Mouse (Mus musculus) embryo, embryonic 10 days (tissue): ENCODE measurements around the gene Parm1.

ENCODE experiments used
- DNase-seq: peaks from one replicate; pipeline ENCODE4 v3.0.0-alpha.2; 2015; ENCODE audit warnings: low spot score

The Parm1 gene

DNA sequence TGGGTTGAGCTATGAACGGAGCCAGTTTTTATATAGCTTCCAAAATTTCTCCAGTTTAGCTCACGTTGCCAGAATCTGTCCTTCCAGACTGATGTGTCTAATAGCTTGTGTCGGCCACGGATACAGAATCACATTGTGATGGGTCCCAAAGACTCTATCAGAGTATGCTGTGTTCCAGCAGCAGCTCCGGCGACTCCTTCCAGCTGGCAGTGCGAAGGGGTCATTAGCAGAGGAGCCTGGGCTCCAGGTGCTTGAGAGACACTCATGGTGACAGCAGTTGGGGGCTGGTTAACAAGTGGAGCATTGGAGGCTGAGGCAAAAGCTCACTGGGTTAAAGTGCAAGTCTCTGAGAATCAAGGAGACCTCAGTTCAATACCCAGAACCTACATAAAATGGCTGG lies 61.5 kb downstream of the Parm1 start:
- DNase-seq: no peak

DNA sequence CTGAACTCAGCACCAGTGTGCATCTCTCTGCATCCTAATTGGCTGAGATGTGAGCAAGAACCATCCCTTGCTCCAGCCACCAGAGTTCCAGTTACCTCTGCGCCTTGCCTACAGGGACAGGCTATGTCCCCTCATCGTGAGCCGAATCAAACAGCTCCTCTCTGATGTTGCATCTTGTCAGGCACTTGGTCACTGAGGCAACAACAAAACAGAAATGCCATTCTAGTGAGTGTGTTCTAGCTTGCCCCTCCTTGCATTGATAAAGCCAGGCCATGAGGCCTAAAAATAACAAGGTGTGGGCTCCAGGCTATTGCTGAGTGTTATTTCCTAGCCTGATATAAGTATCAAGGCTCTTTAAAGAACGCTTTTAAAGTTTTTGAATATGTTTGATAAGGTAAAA lies 64.4 kb downstream of the Parm1 start:
- no peak for DNase-seq

DNA sequence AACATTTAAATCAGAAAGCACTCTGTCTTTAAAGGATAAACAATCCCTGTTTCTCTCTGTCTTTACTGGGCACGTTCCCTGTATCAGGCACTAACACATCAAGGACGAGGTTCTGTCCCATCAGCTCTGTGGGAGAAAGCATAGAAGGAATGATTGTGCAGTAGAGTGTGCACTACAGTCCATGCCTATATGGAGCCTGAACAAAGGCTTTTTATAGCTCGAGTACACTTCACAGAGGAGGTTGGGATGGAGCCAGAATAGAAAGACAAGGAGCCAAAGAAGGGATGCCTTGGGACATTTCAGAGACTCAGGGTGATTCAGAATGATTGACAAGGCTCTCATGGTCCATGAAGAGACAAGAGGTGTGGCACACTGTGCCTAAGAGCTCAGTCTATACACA lies 68.8 kb downstream of the Parm1 start:
- no peak for DNase-seq

DNA sequence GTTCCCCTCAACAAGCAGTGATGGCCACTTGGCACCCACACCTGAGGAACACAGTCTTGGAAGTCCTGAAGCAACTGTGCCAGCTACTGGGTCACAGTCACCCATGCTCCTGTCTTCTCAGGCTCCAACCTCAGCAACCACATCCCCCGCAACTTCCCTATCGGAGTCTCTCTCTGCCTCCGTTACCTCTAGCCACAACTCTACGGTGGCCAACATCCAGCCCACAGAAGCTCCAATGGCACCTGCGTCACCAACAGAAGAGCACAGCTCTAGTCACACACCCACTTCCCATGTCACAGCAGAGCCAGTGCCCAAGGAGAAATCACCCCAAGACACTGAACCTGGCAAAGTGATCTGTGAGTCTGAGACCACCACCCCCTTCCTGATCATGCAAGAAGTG lies 76.7 kb downstream of the Parm1 start:
- DNase-seq: no peak

DNA sequence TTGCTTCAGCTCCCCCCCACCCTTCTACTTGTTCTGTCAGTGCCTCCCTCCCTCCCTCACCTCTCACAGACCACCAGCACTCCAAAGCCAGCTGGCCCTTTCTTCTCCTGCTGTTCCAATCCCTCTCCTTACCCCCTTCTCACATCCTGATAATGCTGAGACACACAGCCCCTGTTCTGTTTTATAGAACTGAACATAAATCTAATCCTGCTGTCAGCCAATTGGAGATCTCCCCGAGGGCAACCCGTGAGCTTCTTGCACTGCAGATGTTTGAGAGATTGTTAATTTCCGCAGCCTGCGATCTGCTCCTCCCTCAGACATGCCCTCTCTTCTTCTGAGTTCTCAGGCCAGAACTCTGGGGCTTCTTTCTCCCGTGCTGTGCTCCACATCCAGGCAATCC lies 79.8 kb downstream of the Parm1 start:
- peak; percentile 12 for DNase-seq

DNA sequence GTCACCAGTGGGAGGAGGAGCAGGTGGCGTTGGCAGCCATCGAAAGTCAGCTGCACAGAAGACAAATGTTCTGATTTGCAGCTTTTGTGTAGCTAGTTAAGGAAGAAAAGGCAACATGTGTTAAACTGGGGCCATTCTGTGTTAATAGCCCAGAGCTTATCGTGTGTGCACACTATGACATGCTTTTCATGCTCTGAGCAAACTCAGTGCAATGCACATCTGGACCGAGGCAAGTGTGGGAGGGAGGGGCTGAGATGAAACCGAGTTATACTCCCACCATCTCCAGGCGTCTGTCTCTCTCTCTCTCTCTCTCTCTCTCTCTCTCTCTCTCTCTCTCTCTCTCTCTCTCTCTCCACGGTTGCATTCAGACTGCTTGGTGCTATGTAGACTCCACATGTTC lies 82.4 kb downstream of the Parm1 start:
- DNase-seq: no peak

DNA sequence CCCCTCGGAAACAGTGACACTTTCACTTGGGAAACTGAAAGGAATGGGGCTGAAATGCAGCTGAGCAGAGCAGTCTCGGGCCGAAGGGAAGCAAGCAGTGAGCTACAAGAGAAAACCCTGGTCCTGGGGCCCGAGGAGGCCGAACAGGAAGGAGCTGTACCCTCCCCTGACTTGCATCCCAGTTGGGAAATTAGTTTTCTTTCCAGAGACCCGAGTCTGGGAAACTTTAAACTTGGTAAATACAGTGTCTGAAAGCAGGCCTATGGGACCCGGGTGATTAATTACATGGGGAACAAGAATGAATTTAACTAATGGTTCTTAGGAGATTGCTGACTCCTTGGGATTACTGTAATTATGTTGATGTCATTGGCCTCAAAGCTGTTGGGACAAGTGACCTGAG lies 85.9 kb downstream of the Parm1 start:
- no peak for DNase-seq

DNA sequence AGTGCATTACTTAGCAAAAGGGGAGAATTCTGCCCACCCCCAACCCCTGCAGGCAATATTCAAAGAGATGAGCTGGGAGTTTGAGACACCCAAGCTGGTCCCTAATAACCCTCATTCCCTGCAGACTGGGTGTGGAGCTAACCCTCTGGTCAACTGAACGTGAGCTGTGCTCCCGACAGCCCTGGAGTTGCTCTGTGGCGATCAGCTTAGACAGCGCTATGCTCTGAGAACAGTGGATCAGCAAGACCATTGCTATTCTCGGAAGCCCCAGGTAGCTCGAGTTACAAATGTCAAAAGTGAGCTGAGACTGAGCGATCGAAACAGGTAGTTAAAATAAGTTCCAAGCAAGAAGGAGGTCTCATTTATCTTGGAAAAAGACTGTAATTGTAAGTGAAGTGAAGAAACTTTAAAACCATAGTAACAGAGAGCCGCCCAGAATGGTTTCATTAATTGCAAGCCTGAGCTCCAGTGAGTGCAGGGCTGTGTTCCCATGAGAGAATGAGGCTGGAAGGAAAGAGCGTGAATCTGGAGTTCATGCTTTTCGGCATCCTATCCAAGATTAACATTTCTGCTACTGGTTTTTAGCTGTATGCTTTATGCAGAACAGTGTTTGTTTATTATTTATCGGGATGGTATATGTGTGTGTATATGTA lies 86.5 kb downstream of the Parm1 start:
- DNase-seq: peak; percentile 10

DNA sequence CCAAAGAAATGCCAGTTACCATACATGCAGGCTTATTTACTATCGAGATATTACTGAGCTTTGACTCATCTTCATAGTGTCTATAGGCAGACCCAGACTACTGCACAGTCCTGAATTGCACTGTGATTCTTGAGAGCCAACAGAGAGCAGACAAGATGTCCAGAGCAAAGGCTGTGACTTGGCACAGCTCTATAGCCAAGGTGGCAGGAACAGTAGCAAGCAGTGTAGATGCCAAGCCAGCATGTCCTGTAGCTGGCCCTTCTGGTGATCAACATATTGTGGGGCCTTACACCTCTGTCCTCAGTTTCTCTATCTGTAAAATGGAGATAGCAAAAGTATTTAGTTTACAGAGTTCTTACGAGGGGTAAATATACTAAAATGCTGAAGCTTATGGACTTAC lies 89.8 kb downstream of the Parm1 start:
- no peak for DNase-seq

DNA sequence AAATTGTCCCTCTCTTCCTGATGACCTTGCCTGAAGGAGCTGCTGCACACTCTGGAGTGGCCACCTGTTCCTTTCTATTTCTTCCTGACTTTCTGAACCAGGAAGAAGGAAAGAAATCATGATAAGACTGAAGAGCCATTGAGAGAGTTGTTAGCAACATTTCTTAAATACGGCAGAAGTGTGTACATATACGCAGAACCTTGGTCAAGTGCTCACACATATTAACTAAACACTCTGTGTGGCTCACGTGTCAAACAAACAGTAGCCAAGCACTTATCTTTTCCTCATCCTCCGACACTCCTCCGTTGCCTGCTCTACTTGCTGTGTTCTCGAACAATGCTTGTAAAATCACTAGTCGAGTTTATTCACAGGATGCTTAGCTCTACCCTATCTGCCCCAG lies 90.4 kb downstream of the Parm1 start:
- DNase-seq: no peak

DNA sequence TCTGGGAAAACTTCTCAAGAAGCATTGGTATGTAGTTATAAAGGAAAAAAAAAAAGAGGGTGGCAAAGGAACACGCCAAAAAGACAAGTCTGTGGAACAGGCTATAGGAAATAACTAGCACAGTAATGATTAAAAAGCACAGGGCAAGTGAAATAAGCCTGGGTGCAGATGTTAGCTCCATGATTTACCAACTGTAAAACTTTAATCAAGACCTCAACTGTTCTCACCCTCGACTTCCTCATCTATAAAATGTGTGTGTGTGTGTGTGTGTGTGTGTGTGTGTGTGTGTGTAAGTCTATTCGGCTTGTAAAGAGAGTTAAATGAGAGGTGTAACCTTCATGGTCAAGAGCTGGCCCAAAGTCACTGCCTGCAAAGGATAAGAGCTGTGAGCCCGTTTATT lies 91.6 kb downstream of the Parm1 start:
- DNase-seq: no peak

DNA sequence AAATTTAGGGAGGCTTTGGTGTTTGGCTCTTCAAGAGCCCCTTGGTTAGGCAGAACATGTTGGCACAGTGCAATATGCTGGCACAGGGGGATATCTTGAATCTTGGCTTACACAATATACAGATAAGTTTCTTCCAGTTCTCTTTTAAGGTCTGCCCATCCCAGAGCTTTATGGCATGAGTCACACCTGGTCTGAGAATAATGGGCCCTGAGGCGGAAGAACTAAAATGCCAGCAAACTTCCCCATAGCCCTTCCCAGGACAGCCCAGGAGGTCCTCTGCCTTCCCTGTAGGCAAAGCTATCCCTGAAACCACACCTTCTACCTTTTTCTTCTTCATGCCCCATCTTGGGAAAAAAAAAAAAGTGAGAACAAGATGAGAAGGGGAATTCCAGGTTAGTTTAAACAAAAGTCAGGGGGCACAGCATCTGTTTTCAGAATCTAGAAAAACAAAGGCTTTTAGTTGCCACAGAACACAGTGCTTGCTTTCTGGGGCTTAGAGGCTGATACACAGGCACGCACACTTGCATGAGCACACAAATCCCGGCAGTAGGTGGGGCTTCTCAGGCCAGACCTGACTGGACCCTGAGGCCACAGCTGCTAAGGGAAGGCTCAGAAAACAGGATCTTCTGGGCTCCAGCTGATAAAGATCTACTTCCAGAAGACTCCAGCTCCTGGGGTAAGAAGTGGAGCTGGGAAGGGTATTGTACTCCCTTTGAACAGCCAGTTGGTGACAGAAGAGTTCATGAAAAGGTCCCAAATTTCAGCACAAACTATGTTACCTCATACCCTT lies 92.3 kb downstream of the Parm1 start:
- no peak for DNase-seq

DNA sequence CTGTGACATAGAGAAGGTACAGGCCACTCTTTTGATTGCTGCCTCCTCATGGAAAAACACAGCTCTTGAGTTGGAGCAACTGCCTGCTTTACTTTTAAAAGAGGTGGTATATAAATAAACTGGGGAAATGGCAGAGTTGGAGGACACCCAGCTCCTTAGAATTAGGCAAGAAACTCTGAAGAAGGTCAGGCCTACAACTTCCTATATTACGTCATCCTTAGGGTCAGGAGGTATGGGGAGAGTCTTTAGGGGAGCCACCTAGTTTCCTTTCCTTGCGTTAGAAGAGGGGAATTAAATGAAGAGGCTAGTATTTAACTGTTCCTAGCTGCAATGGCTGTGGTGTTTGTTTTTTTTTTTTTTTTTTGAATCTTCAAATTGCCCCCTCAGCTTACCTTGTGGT lies 93.1 kb downstream of the Parm1 start:
- DNase-seq: no peak

DNA sequence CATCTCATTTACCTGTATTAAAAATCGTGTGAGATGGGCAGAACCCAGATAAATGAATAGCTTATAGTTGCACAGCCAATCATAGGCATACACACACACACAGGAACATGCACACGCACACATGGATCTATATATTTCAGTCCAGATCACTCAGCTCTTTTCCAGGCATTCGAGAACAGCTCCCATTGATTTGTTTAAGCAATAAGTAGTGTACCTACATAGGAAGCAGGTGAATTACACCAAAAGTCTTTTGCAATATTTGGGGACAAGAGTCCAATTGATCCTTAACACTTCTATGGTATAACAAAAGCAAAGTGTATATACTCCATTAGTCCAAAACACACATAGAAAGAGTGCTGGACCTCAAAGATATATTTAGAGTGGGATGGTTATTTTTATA lies 94.2 kb downstream of the Parm1 start:
- no peak for DNase-seq

DNA sequence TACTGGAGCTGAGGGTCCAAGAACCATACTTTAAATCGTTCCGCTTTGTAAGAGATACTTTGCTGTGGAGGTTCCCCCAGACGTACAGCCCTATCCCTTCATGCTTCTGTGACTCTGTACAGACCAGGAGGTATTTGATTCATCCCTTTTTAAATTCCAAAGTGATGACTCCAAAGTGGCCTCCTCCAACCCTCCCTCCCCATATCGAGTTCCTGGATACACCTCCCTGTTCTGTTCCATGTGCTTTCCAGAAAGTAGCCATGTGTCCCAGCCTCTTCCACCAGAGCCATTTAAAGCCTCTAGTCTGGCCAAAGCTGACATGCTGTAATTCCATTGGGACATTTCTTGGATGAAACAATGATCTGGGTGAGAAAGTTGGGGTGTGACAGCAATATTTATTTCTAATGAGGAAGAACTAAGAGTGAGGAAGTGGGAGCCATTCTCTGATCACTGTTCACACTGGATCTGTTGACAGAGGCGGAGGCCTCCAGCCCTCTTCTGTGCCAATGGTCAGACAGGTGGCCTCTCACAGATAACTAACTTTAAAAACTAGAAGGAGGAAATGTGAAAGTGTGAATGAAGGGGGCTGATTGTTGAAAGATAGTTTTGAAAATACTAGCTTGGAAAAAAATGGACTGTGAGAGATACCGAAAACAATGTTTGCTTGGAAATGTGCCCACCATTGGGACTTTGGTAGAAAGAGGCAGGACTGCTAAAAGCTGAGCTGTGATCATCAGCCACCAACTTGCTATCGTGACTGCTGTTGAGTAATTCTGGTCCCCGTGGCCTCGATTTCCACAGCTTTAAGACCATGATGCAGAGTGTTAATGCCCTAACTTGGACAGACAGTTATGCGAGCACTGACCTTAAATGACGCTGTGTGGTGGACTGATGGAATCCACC lies 100.2 kb downstream of the Parm1 start:
- no peak for DNase-seq

DNA sequence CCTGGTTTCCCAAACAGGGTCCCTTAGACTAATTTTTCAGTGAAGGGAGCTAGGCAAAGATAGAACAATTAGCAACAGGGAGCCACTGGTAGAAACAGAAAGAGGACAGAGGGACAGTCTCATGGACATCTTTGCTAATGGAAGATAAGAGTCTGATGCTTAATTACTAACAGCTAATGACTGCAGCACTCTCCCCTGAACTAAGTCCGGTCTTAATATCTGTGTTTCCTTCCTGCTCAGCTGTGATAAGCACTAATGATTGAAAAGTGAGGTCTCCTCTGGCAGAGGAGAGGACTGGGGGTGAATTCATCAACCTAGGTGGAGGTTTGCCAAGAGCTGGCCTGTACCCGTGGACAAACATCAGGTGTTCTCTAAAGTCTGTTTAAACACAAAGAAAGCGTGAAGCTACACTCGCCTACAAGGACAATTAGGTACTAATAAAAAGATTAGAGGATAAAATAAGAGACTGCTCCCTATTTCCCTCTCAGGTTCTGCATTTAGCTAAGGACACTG lies 101.3 kb downstream of the Parm1 start:
- DNase-seq: no peak

DNA sequence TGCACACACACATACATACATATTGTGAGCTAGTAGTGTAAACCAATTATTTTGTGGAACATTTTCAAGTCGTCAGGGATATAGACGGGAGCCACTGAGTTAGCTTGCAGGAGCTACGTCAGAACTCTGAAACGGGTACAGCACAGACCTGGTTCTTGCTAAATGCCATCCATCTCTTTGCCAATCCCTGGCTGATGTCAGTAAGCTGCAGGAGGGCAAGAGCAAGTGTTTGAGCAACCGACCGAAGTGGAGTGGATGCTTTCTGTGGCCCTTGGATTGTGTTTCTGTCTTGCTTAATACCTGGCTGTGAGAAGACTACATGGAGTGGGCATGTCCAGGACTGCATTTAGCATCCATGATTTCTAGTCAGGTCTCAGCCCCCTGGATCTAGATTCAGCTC lies 103.8 kb downstream of the Parm1 start:
- DNase-seq: no peak

DNA sequence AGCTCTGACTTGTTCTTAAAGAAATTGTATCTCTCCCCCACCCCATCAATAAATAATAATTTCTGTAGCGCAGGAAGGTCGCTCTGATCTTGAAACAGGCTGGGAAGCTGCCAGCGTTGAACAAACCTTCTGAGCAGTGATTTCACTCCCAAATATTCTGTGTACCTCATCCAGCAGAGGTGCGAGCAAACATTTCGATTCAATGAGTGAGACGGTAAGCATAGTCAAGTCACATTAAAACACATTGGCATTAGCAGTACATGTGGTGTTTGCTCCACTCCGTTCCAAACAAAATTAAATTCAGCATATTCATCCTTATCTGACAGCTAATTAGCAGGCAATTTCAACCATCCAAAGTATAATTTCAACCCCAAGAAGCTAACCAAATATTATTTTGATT lies 109.4 kb downstream of the Parm1 start:
- no peak for DNase-seq

DNA sequence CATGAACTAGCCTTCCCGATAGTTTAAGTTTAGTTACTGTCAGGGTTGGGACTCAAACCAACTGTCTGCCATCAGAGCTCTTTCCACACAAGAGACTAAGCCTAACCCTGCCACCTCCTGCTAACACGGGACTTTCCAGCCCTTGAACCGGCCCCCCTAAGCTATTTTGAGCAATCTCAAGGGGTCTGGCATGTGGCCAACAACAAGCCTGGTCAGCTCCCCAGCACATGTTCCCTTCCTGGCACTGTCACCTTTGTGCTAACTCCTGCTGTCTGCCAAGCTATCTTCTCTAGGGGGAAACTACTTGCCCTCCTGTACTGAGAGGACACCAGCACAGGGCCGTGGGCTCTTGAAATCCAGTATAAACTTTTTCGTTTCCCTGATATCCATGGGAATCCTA lies 112.1 kb downstream of the Parm1 start:
- DNase-seq: no peak

DNA sequence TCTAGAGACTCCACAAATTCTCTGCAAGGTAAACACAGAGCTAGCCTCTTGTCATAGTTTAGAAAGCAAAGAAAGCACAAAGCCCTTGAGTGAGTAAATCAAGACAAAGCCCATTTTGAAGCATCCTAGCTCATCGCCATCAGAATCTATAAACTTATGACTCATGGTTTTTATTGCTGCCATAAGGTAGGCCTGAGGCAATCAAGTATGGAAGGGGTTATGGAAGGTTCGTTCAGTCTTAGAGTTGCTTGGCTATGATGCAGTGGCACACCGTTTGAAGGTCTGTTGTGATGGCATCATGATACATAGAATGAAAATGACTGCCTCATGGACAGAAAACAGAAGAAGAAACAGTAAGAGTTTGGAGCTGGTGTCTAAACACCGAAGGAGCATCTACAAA lies 133.9 kb downstream of the Parm1 start:
- no peak for DNase-seq

DNA sequence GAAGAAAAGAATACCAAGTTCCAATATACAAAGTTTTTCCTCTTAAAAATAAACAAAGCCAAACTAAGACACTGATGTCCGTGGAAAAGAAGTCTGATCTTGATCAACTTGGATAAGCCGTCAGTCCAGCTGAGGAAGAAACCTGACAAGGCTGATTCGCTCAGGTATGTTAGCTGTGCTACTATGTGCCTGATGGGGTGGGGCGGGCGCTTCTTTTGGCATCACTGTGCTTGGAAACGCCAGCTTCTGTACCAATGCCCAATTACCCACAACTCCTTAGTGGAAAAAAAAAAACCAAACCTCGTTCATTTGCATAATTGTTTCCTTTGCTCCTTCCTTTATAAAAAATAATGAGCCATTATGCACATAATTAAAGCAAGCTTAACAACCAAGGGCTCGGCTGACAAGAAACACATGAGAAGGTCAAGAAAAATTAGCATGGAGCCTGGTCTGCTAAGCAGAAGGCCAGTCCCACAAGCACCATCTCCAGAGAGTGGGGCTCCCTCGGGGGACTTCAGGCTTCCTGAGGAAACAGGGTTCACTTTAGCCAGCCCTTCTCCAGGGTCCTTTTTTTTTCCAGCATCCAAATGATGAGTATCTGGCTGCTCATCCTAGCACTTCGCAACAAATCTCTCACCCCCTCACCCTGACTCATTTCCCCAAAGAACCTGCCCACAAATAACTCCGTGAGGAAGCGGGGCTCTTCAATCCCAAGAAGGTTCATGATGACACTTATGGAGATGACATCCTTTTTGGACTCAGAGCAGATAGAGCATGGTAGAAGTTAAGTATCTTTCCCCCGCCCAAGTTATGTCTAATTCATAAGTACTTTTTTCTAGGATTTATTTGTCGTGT lies 135.9 kb downstream of the Parm1 start:
- no peak for DNase-seq
